Mouse (Mus musculus): ENCODE measurements at regions not wholly inside any gene's neighbourhood (a gene's known extent, or its start where the extent isn't known, plus 50 kb on each side); places are given as distances from the start of the nearest gene placed in this dataset.

GRCm38 (mm10) chr1:35827471-35827870, 240.7 kb upstream of the Hs6st1 start:
- TF ChIP-seq CTCF (IDR thresholded peaks at IDR 0.05; ENCODE audit: insufficient read depth, low read depth, low read length) (no peak), POLR2A (IDR thresholded peaks at IDR 0.05; ENCODE audit: insufficient read depth, low read depth, low read length) (no peak)

All from olfactory bulb, adult 2 months (tissue).